Mouse (Mus musculus) lung, embryonic 14.5 days (tissue): ENCODE results near the gene Stk11ip. TPM values are rescaled to one million over a fixed set of nuclear protein-coding genes. Genes with fewer than 3 reads are reported as not detected.

Source experiments
- ATAC-seq: fragments of 200-750 bp; cut with Nextera tagmentation; 2 replicates; pipeline ENCODE4 v1.8.0; 2017; ENCODE audit warnings: mild to moderate bottlenecking, moderate TSS enrichment, moderate library complexity; ENCODE audit not compliant: insufficient read depth
- DNase-seq: peaks from one replicate; pipeline ENCODE4 v3.0.0-alpha.2; 2015
- H3K27ac ChIP-seq: fragments of 300-500 bp; sonication (generic); 2 replicates; pipeline ENCODE4 v1.5.1; 2014; ENCODE audit warnings: low read depth, mild to moderate bottlenecking, moderate library complexity
- H3K27me3 ChIP-seq: fragments of 300-500 bp; sonication (generic); 2 replicates; pipeline ENCODE4 v1.6.1; 2014; ENCODE audit warnings: low read length, control low read depth; ENCODE audit not compliant: insufficient read depth
- H3K36me3 ChIP-seq: fragments of 300-500 bp; sonication (generic); 2 replicates; pipeline ENCODE4 v1.6.1; 2014; ENCODE audit warnings: control low read depth; ENCODE audit not compliant: insufficient read depth
- H3K4me1 ChIP-seq: fragments of 300-500 bp; sonication (generic); 2 replicates; pipeline ENCODE4 v1.6.1; 2014; ENCODE audit warnings: antibody characterized with exemption, control low read depth; ENCODE audit not compliant: insufficient read depth
- H3K4me2 ChIP-seq: fragments of 300-500 bp; sonication (generic); 2 replicates; pipeline ENCODE4 v1.6.1; 2014; ENCODE audit warnings: mild to moderate bottlenecking
- H3K4me3 ChIP-seq: fragments of 300-500 bp; sonication (generic); 2 replicates; pipeline ENCODE4 v1.5.1; 2014; ENCODE audit warnings: low read depth, low read length
- H3K9ac ChIP-seq: fragments of 300-500 bp; sonication (generic); 2 replicates; pipeline ENCODE4 v1.6.1; 2014
- H3K9me3 ChIP-seq: fragments of 300-500 bp; sonication (generic); 2 replicates; pipeline ENCODE4 v1.6.1; 2016; ENCODE audit warnings: low read depth, low read length, control low read depth
- CTCF ChIP-seq: IDR thresholded peaks from 2 replicates; pipeline ENCODE4 v1.5.1; 2016; ENCODE audit warnings: antibody characterized with exemption, low read depth
- WGBS: fragments of 180-500 bp; shearing (Covaris S2); extraction: QIAGEN DNeasy Blood & Tissue Kit; methylation state at CpG from one replicate; pipeline ENCODE4 v1.1.7; 2014; 5-methylcytosine and 5-hydroxymethylcytosine counted together
- polyA plus RNA-seq: library from polyadenylated mRNA; unstranded; fragments of >200 nt; fragmentation: Nextera tagmentation; extraction: Ambion mirVana; gene quantifications from 2 replicates; pipeline ENCODE4 v1.2.1, GENCODE M21; 2014

The Stk11ip gene
- polyA plus RNA-seq, 1 experiment from 2014 or later = 19.0 TPM

GRCm38 (mm10) chr1:75572776-75573175 is 51.4 kb downstream of the Stk11ip start:
- WGBS = 70% methylated on average over 6 of the region's 6 CpGs

GRCm38 (mm10) chr1:75573715-75574114 is 52.4 kb downstream of the Stk11ip start:
- no peak for ATAC-seq
- WGBS = 71% methylated on average over 7 of the region's 7 CpGs

More at GRCm38 (mm10) chr1:75572776-75573175, 51.4 kb downstream of the Stk11ip start:
- TF ChIP-seq CTCF = no peak
- no peaks in the 10 kb centered on the region for H3K27me3 ChIP-seq
- DNase-seq (no peak), ATAC-seq (no peak)
- H3K27ac ChIP-seq = no peak overlapping the region
- no peaks in the 10 kb centered on the region for H3K36me3 ChIP-seq
- no peak overlapping the region for H3K4me3 ChIP-seq
- H3K9ac ChIP-seq = no peak overlapping the region
- H3K9me3 ChIP-seq = no peaks in the 10 kb centered on the region
- H3K4me1 ChIP-seq = no peaks in the 10 kb centered on the region
- no peak overlapping the region for H3K4me2 ChIP-seq

DNA sequence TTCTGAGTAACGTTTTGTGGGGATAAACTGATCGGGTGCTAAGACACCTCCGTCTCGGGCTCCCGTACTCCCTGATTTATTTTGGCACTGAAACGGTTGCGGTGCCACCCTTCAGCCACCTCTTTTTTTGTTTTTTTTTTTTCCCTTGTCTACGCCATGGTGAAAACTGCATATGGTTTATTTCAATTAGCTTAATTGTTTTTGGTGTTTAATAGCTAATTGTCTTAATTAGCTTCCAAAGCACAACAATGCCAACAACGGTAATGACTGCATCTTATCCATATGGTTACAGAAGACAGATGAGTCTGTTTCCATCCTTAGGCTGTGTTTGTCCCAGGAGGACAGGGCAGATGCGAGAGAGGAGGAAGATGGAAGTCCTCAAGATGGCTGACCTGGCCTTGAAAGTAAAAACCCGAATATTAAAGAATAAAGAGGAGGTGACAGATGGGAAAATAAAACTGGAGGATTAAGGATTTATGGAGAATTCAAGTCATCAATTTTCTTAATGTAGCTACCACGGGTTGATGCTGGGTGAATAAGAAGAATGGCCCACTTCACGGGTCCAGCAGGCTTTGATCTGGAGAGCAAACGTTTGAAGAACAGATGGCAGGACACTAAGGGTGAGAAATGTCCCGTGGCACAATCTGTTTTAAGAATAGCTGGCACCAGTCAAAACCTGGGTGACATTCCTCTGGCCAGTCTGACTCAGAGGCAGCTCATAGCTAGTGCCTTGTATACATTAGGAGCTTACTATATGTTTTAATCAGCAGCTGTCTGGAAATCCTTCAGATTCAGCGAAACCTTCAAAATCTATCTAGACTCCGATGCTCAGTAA is 53.4 kb downstream of the Stk11ip start:
- Histone ChIP-seq H3K36me3 (no peaks in the 10 kb centered on the region), H3K9me3 (no peaks in the 10 kb centered on the region), H3K27ac (no peak overlapping the region), H3K4me2 (no peak overlapping the region), H3K9ac (no peak overlapping the region), H3K4me1 (no peaks in the 10 kb centered on the region), H3K27me3 (no peaks in the 10 kb centered on the region), H3K4me3 (no peak overlapping the region)
- ATAC-seq (no peak), DNase-seq (no peak)
- WGBS = 60% methylated on average over 17 of the region's 17 CpGs
- TF ChIP-seq CTCF = no peak

More at GRCm38 (mm10) chr1:75573715-75574114, 52.4 kb downstream of the Stk11ip start:
- Histone ChIP-seq H3K4me3 (no peak overlapping the region), H3K27ac (no peak overlapping the region), H3K4me2 (no peak overlapping the region), H3K9me3 (no peaks in the 10 kb centered on the region), H3K9ac (no peak overlapping the region), H3K36me3 (no peaks in the 10 kb centered on the region), H3K4me1 (no peaks in the 10 kb centered on the region), H3K27me3 (no peaks in the 10 kb centered on the region)
- TF ChIP-seq CTCF = no peak
- DNase-seq = no peak

- H3K9ac ChIP-seq = no peak overlapping the region
- no peaks in the 10 kb centered on the region for H3K9me3 ChIP-seq
- H3K4me2 ChIP-seq = no peak overlapping the region
- 51% methylated on average over 7 of the region's 7 CpGs for WGBS
- H3K4me3 ChIP-seq = no peak overlapping the region
- TF ChIP-seq CTCF = no peak
- ATAC-seq (no peak), DNase-seq (no peak)
- no peaks in the 10 kb centered on the region for H3K27me3 ChIP-seq
- no peak overlapping the region for H3K27ac ChIP-seq
- H3K36me3 ChIP-seq = no peaks in the 10 kb centered on the region
- H3K4me1 ChIP-seq = no peaks in the 10 kb centered on the region
These were observed 60.8 kb downstream of the Stk11ip start for GRCm38 (mm10) chr1:75581936-75582624.

DNA sequence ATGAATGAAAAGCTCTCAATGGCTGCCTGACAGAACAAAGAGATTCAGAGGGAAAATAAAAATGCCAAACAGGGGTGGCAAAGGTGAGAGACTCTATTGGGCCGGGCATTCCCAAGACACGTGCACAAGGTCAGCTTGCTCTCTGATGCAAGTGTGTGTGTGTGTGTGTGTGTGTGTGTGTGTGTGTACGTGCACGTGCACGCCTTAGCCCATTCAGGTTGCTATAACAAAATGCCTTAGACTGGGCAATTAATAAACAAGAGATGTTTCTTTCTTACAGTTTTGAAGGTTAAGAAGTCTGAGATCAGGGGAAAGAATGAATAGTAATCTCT is 61.3 kb downstream of the Stk11ip start:
- WGBS = 83% methylated on average over 5 of the region's 5 CpGs
- Histone ChIP-seq H3K27me3 (no peaks in the 10 kb centered on the region), H3K4me2 (no peak overlapping the region), H3K4me1 (no peaks in the 10 kb centered on the region), H3K36me3 (no peaks in the 10 kb centered on the region), H3K4me3 (no peak overlapping the region), H3K9ac (no peak overlapping the region), H3K9me3 (no peaks in the 10 kb centered on the region), H3K27ac (no peak overlapping the region)
- ATAC-seq (no peak), DNase-seq (no peak)
- TF ChIP-seq CTCF = no peak

GRCm38 (mm10) chr1:75583034-75583433 is 61.7 kb downstream of the Stk11ip start:
- Histone ChIP-seq H3K27ac (no peak overlapping the region), H3K4me3 (no peak overlapping the region), H3K9ac (no peak overlapping the region), H3K9me3 (no peaks in the 10 kb centered on the region), H3K36me3 (no peaks in the 10 kb centered on the region), H3K4me1 (peaks cover 3% of the 10 kb centered on the region; the same call in 1 of the 2 replicates), H3K27me3 (no peaks in the 10 kb centered on the region), H3K4me2 (no peak overlapping the region)
- whole genome bisulfite sequencing = 66% methylated on average over 10 of the region's 10 CpGs
- no peak for DNase-seq
- no peak for ATAC-seq
- TF ChIP-seq CTCF = no peak

DNA sequence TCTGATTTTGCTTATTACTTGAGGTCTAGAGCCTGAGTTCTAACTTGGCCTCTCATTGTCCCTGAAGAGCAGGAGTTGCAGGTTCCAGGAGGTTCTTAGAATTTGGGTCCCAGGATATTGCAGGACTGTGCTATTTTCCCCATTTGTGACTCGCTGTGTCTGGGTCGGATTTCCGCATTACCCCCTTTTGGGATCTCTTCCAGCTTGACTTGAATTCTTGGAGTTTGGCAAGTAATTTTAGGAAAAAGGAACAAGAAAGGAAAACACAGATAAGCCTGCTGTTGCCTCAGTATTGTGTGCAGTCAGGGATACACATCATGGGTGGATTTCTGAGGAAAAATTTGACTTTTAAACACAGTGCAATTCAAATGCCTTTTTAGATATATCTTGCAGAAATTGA is 65.5 kb downstream of the Stk11ip start:
- no peak overlapping the region for H3K27ac ChIP-seq
- ATAC-seq = no peak
- 84% methylated on average over 3 of the region's 3 CpGs for WGBS

More for the DNA sequence above, 65.5 kb downstream of the Stk11ip start:
- no peaks in the 10 kb centered on the region for H3K36me3 ChIP-seq
- H3K4me1 ChIP-seq = peaks cover 14% of the 10 kb centered on the region; the same call in 1 of the 2 replicates
- H3K9me3 ChIP-seq = no peaks in the 10 kb centered on the region
- no peak overlapping the region for H3K9ac ChIP-seq
- no peak for DNase-seq
- H3K27me3 ChIP-seq = no peaks in the 10 kb centered on the region
- no peak overlapping the region for H3K4me3 ChIP-seq
- TF ChIP-seq CTCF = no peak
- H3K4me2 ChIP-seq = no peak overlapping the region

Other genes starting within 250 kb of the Stk11ip start
- gene Resp18, start 243.1 kb upstream of the Stk11ip start, polyA plus RNA-seq = not detected in 2 replicates
- 110 and 113 TPM in 2 replicates for gene Dnpep, start 203.5 kb upstream of the Stk11ip start, polyA plus RNA-seq
- 42.9 and 46.3 TPM in 2 replicates for gene Des, start 161.2 kb upstream of the Stk11ip start, polyA plus RNA-seq
- gene Speg, start 146.2 kb upstream of the Stk11ip start, polyA plus RNA-seq = 40.1 and 44.7 TPM in 2 replicates
- gene Gmppa, start 85.6 kb upstream of the Stk11ip start, polyA plus RNA-seq = 61.2 and 67.3 TPM in 2 replicates
- gene Asic4, start 71.1 kb upstream of the Stk11ip start, polyA plus RNA-seq = 0.12 and 0.18 TPM in 2 replicates
- 32.8 and 35.1 TPM in 2 replicates for gene Chpf, start 42.2 kb upstream of the Stk11ip start, polyA plus RNA-seq
- gene Tmem198, start 42.0 kb upstream of the Stk11ip start, polyA plus RNA-seq = 0.26 and 0.72 TPM in 2 replicates
- gene Obsl1, start 15.1 kb upstream of the Stk11ip start, polyA plus RNA-seq = 83.9 and 93.3 TPM in 2 replicates
- 1.7 and 2.1 TPM in 2 replicates for gene Inha, start 14.5 kb upstream of the Stk11ip start, polyA plus RNA-seq
- 9.7 and 12.1 TPM in 2 replicates for gene Slc4a3, start 24.7 kb downstream of the Stk11ip start, polyA plus RNA-seq